Mouse (Mus musculus): Measurements from ENCODE around the gene Orm3. TPM values are rescaled to one million over a fixed set of nuclear protein-coding genes. Genes with fewer than 3 reads are reported as not detected.
A peak's percentile ranks its signal among the peaks of the same experiment; 100 is the strongest.

The Orm3 gene
- polyA plus RNA-seq, 1 experiment: 28.9 TPM

GRCm38 (mm10) chr4:63345261-63345660 is 10.7 kb upstream of the Orm3 start:
- Histone ChIP-seq H3K4me3 (ENCODE audit: insufficient read depth, low read depth, low read length) (no peak overlapping the region), H3K27ac (replicated peaks; ENCODE audit: low read depth, low read length) (no peak overlapping the region; the same call in 1 of the 2 replicates), H3K4me1 (ENCODE audit: control insufficient read depth, insufficient read depth, insufficient read length, low read length) (peaks cover 8% of the 10 kb centered on the region; the same call in 1 of the 2 replicates)

- Histone ChIP-seq H3K27ac (replicated peaks; ENCODE audit: low read depth, low read length) (no peak overlapping the region), H3K4me1 (ENCODE audit: control insufficient read depth, insufficient read depth, insufficient read length, low read length) (peaks cover 8% of the 10 kb centered on the region; the same call in 1 of the 2 replicates), H3K4me3 (ENCODE audit: insufficient read depth, low read depth, low read length) (no peak overlapping the region)
These were observed 9.3 kb upstream of the Orm3 start for GRCm38 (mm10) chr4:63346659-63347058.

GRCm38 (mm10) chr4:63348524-63348923 is 7.4 kb upstream of the Orm3 start:
- no peak overlapping the region for H3K4me3 ChIP-seq (ENCODE audit: insufficient read depth, low read depth, low read length)
- H3K27ac ChIP-seq (replicated peaks; ENCODE audit: low read depth, low read length): no peak overlapping the region
- H3K4me1 ChIP-seq (ENCODE audit: control insufficient read depth, insufficient read depth, insufficient read length, low read length): peaks cover 8% of the 10 kb centered on the region; the same call in 1 of the 2 replicates

- Histone ChIP-seq H3K4me3 (ENCODE audit: insufficient read depth, low read depth, low read length) (no peak overlapping the region), H3K27ac (replicated peaks; ENCODE audit: low read depth, low read length) (peak overlapping the region; percentile 31; the same call in 1 of the 2 replicates), H3K4me1 (ENCODE audit: control insufficient read depth, insufficient read depth, insufficient read length, low read length) (peaks cover 10% of the 10 kb centered on the region)
These were observed 1.1 kb downstream of the Orm3 start for GRCm38 (mm10) chr4:63356981-63357570.

GRCm38 (mm10) chr4:63359861-63360260 is 3.9 kb downstream of the Orm3 start:
- Histone ChIP-seq H3K4me1 (ENCODE audit: control insufficient read depth, insufficient read depth, insufficient read length, low read length) (peaks cover 10% of the 10 kb centered on the region), H3K4me3 (ENCODE audit: insufficient read depth, low read depth, low read length) (no peak overlapping the region), H3K27ac (replicated peaks; ENCODE audit: low read depth, low read length) (no peak overlapping the region)

GRCm38 (mm10) chr4:63362150-63362549 is 6.2 kb downstream of the Orm3 start, which contains the start of gene Orm2:
TSS of gene Orm2 (plus strand) at chr4:63362449.
- peaks cover 2% of the 10 kb centered on the region; the same call in 1 of the 2 replicates for H3K4me1 ChIP-seq (ENCODE audit: control insufficient read depth, insufficient read depth, insufficient read length, low read length)
- no peak within 1 kb of the TSS for H3K27ac ChIP-seq (replicated peaks; ENCODE audit: low read depth, low read length)
- H3K4me3 ChIP-seq (ENCODE audit: insufficient read depth, low read depth, low read length): no peak within 1 kb of the TSS

GRCm38 (mm10) chr4:63368577-63368976 is 12.6 kb downstream of the Orm3 start:
- H3K4me1 ChIP-seq (ENCODE audit: control insufficient read depth, insufficient read depth, insufficient read length, low read length): no peaks in the 10 kb centered on the region
- H3K27ac ChIP-seq (replicated peaks; ENCODE audit: low read depth, low read length): no peak overlapping the region
- H3K4me3 ChIP-seq (ENCODE audit: insufficient read depth, low read depth, low read length): no peak overlapping the region

- Histone ChIP-seq H3K27ac (replicated peaks; ENCODE audit: low read depth, low read length) (no peak overlapping the region), H3K4me3 (ENCODE audit: insufficient read depth, low read depth, low read length) (no peak overlapping the region), H3K4me1 (ENCODE audit: control insufficient read depth, insufficient read depth, insufficient read length, low read length) (no peaks in the 10 kb centered on the region)
These were observed 14.9 kb downstream of the Orm3 start for GRCm38 (mm10) chr4:63370897-63371296.

- no peaks in the 10 kb centered on the region for H3K4me1 ChIP-seq (ENCODE audit: control insufficient read depth, insufficient read depth, insufficient read length, low read length)
- H3K4me3 ChIP-seq (ENCODE audit: insufficient read depth, low read depth, low read length): no peak overlapping the region
- no peak overlapping the region for H3K27ac ChIP-seq (replicated peaks; ENCODE audit: low read depth, low read length)
These were observed 15.9 kb downstream of the Orm3 start for GRCm38 (mm10) chr4:63371890-63372289.

GRCm38 (mm10) chr4:63373404-63373803 is 17.4 kb downstream of the Orm3 start:
- Histone ChIP-seq H3K4me3 (ENCODE audit: insufficient read depth, low read depth, low read length) (no peak overlapping the region), H3K4me1 (ENCODE audit: control insufficient read depth, insufficient read depth, insufficient read length, low read length) (no peaks in the 10 kb centered on the region), H3K27ac (replicated peaks; ENCODE audit: low read depth, low read length) (no peak overlapping the region)

- Histone ChIP-seq H3K27ac (replicated peaks; ENCODE audit: low read depth, low read length) (no peak overlapping the region), H3K4me1 (ENCODE audit: control insufficient read depth, insufficient read depth, insufficient read length, low read length) (no peaks in the 10 kb centered on the region), H3K4me3 (ENCODE audit: insufficient read depth, low read depth, low read length) (no peak overlapping the region)
These were observed 18.4 kb downstream of the Orm3 start for GRCm38 (mm10) chr4:63374331-63374730.

GRCm38 (mm10) chr4:63375367-63375766 is 19.4 kb downstream of the Orm3 start:
- Histone ChIP-seq H3K4me3 (ENCODE audit: insufficient read depth, low read depth, low read length) (no peak overlapping the region), H3K4me1 (ENCODE audit: control insufficient read depth, insufficient read depth, insufficient read length, low read length) (no peaks in the 10 kb centered on the region), H3K27ac (replicated peaks; ENCODE audit: low read depth, low read length) (no peak overlapping the region)

- Histone ChIP-seq H3K4me1 (ENCODE audit: control insufficient read depth, insufficient read depth, insufficient read length, low read length) (no peaks in the 10 kb centered on the region), H3K4me3 (ENCODE audit: insufficient read depth, low read depth, low read length) (no peak overlapping the region), H3K27ac (replicated peaks; ENCODE audit: low read depth, low read length) (no peak overlapping the region)
These were observed 21.5 kb downstream of the Orm3 start for GRCm38 (mm10) chr4:63377483-63377882.

GRCm38 (mm10) chr4:63382676-63383369 is 26.9 kb downstream of the Orm3 start:
- no peaks in the 10 kb centered on the region; the same call in 1 of the 2 replicates for H3K4me1 ChIP-seq (ENCODE audit: control insufficient read depth, insufficient read depth, insufficient read length, low read length)
- no peak overlapping the region for H3K27ac ChIP-seq (replicated peaks; ENCODE audit: low read depth, low read length)
- no peak overlapping the region for H3K4me3 ChIP-seq (ENCODE audit: insufficient read depth, low read depth, low read length)

GRCm38 (mm10) chr4:63383474-63383873 is 27.5 kb downstream of the Orm3 start:
- H3K4me1 ChIP-seq (ENCODE audit: control insufficient read depth, insufficient read depth, insufficient read length, low read length): no peaks in the 10 kb centered on the region; the same call in 1 of the 2 replicates
- no peak overlapping the region for H3K27ac ChIP-seq (replicated peaks; ENCODE audit: low read depth, low read length)
- H3K4me3 ChIP-seq (ENCODE audit: insufficient read depth, low read depth, low read length): no peak overlapping the region

- Histone ChIP-seq H3K27ac (replicated peaks; ENCODE audit: low read depth, low read length) (no peak overlapping the region), H3K4me1 (ENCODE audit: control insufficient read depth, insufficient read depth, insufficient read length, low read length) (no peaks in the 10 kb centered on the region; the same call in 1 of the 2 replicates), H3K4me3 (ENCODE audit: insufficient read depth, low read depth, low read length) (no peak overlapping the region)
These were observed 28.3 kb downstream of the Orm3 start for GRCm38 (mm10) chr4:63384262-63384661.

Measured in brown adipose tissue, adult 24 weeks (tissue).